21 mouse cellular contexts compared by ENCODE assay signal in the genomic region with DNA sequence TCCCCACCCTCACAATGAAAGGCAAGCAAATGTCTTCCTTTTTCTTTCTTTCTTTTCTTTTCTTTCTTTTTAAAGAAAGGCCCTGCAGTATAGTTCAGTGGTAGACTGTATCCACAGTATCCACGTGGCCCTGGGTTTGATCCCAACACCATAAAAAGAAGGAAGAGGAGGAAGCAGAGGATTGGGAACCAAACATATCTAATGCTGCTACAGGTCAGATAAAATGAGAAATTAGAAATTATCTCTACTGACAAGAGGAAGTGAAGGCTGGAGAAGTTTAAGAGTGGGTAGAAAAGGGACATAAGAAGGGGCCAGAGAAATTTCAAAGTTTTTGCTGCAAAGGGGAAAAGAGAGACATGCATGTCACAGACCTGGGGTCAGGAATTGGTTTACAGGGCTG. TPM values are rescaled to one million over a fixed set of nuclear protein-coding genes. Genes with fewer than 3 reads are reported as not detected.
DNase-seq lines count a peak whose midpoint lies in the region; TF ChIP-seq lines count a peak whose summit lies in the region.
"Had no signal": no experiment of that assay in that cellular context is flagged by ENCODE, and none has a peak within 500 bp of the region (broad histone marks: within the 10 kb centered on the region; RNA-seq: fewer than 3 reads in every experiment).

No protein-coding gene starts in this region.

- H3K79me2 ChIP-seq in MEL (ENCODE audit: control insufficient read depth, insufficient read depth, low read length, poor library complexity): no peaks in the 10 kb centered on the region

- peaks cover 0 to 24% of the 10 kb centered on the region in 2 experiments; a peak in 2 of 4 replicates for H3K36me3 ChIP-seq in MEL (ENCODE audit: control insufficient read depth in 1 of 2, insufficient read depth in 2 of 2, low read length in 2 of 2)
- H3K36me3 ChIP-seq: G1E had no signal

- H3K9ac ChIP-seq in MEL (ENCODE audit: control insufficient read depth, low read depth, low read length, poor library complexity, severe bottlenecking): peak overlapping the region; percentile 39

- no peaks in the 10 kb centered on the region for H3K9me3 ChIP-seq in MEL (replicated peaks; ENCODE audit: insufficient read depth, low read length)
- H3K9me3 ChIP-seq: G1E had no signal

- no peak for TF ChIP-seq CTCF in MEL (IDR thresholded peaks at IDR 0.05 in 2 of 3, conservative IDR thresholded peaks at IDR 0.05 in 1 of 3; ENCODE audit: control insufficient read depth in 1 of 3, insufficient read depth in 1 of 3, low read depth in 2 of 3, low read length in 3 of 3, poor library complexity in 1 of 3, severe bottlenecking in 1 of 3)

- TF ChIP-seq EP300 in MEL (IDR thresholded peaks at IDR 0.05; ENCODE audit: low read depth in 1 of 2, low read length in 2 of 2): peak; percentile 83 to 91

- TF ChIP-seq POLR2A in MEL (IDR thresholded peaks at IDR 0.05; ENCODE audit: control insufficient read depth in 1 of 2, insufficient read depth in 1 of 2, low read depth in 1 of 2, low read length in 2 of 2, poor library complexity in 1 of 2): no peak

- no peak overlapping the region for H3K4me3 ChIP-seq in MEL (ENCODE audit: control insufficient read depth in 1 of 2, insufficient read depth in 1 of 2, low read depth in 2 of 2, low read length in 2 of 2)

- DNase-seq in MEL (ENCODE audit: low read depth, low spot score): peak; percentile 54
- peak; percentile 52 for DNase-seq in MEL-GATA-1-ER (ENCODE audit: extremely low read depth, low read depth)
- no peak for DNase-seq in c-Kit-positive CD71-positive TER-119-positive erythroid progenitor cells, embryonic 14.5 days (ENCODE audit: low spot score)
- no peak for DNase-seq in MN1 (ENCODE audit: low spot score)
- DNase-seq: adrenal gland, adult 2 months; adrenal gland, adult 8-10 months; adrenal gland, postnatal 10 days; adrenal gland, postnatal 14 days; adrenal gland, postnatal 25 days; adrenal gland, postnatal 36 days; B cell, adult 2 months; cerebellum, adult 11 months; cerebellum, adult 11-12 months; cerebellum, adult 18-20 months; cerebellum, adult 2 months; cerebellum, adult 8-10 months; cerebellum, adult 9-10 months; cerebellum, adult 9-11 months had no signal

- H3K4me1 ChIP-seq in MEL (ENCODE audit: control insufficient read depth in 1 of 2, insufficient read depth in 2 of 2, low read length in 2 of 2): peaks cover 12 to 27% of the 10 kb centered on the region in 2 experiments

- H3K27me3 ChIP-seq in MEL (ENCODE audit: control insufficient read depth in 1 of 2, insufficient read depth in 2 of 2, low read length in 2 of 2): no peaks in the 10 kb centered on the region
- H3K27me3 ChIP-seq: CH12.LX, Patski had no signal

- TF ChIP-seq RAD21 in MEL (IDR thresholded peaks at IDR 0.05; ENCODE audit: low read depth, low read length): no peak

- peak overlapping the region; percentile 75 for H3K27ac ChIP-seq in MEL (ENCODE audit: control insufficient read depth, low read depth, low read length)

TF ChIP-seq in MEL, 35 proteins besides CTCF, POLR2A, EP300 and RAD21:
- TF ChIP-seq SMC3 (IDR thresholded peaks at IDR 0.05; ENCODE audit: low read depth, low read length) (no peak), NELFE (IDR thresholded peaks at IDR 0.05; ENCODE audit: low read depth, low read length) (no peak), TCF12 (IDR thresholded peaks at IDR 0.05; ENCODE audit: low read depth, low read length) (peak; percentile 73), JUND (IDR thresholded peaks at IDR 0.05; ENCODE audit: low read depth, low read length) (no peak), POLR2AphosphoS2 (IDR thresholded peaks at IDR 0.05; ENCODE audit: low read length) (no peak), TAL1 (IDR thresholded peaks at IDR 0.05; ENCODE audit: low read length) (no peak; the same call in 1 of the 2 replicates), KAT2A (conservative IDR thresholded peaks at IDR 0.05; ENCODE audit: low read depth, low read length) (no peak), USF1 (IDR thresholded peaks at IDR 0.05; ENCODE audit: low read depth, low read length) (peak; percentile 54), ZKSCAN1 (IDR thresholded peaks at IDR 0.05; ENCODE audit: low read depth, low read length) (no peak), MXI1 (IDR thresholded peaks at IDR 0.05; ENCODE audit: low read depth, low read length) (peak; percentile 77), CHD1 (IDR thresholded peaks at IDR 0.05; ENCODE audit: low read depth, low read length) (no peak), HCFC1 (IDR thresholded peaks at IDR 0.05; ENCODE audit: low read depth, low read length) (0 out of 2 replicates have a peak, but pooled peaks have one; percentile 28), MYB (IDR thresholded peaks at IDR 0.05; ENCODE audit: low read depth, low read length) (no peak), ZC3H11A (IDR thresholded peaks at IDR 0.05; ENCODE audit: low read depth, low read length) (no peak), MAZ (IDR thresholded peaks at IDR 0.05; ENCODE audit: low read depth, low read length) (no peak), GATA1 (IDR thresholded peaks at IDR 0.05; ENCODE audit: low read depth, low read length) (peak; percentile 95), E2F4 (IDR thresholded peaks at IDR 0.05; ENCODE audit: borderline replicate concordance, low read depth, low read length) (no peak), GABPA (IDR thresholded peaks at IDR 0.05; ENCODE audit: low read depth, low read length) (no peak), USF2 (IDR thresholded peaks at IDR 0.05; ENCODE audit: borderline replicate concordance in 1 of 2, insufficient read depth in 1 of 2, low read depth in 1 of 2, low read length in 2 of 2) (no peak), RCOR1 (IDR thresholded peaks at IDR 0.05; ENCODE audit: low read depth, low read length) (peak; percentile 61; the same call in 1 of the 2 replicates), BHLHE40 (IDR thresholded peaks at IDR 0.05; ENCODE audit: borderline replicate concordance, low read depth, low read length) (no peak), MEF2A (IDR thresholded peaks at IDR 0.05; ENCODE audit: extremely low read depth, insufficient replicate concordance, low read depth, low read length, poor library complexity, severe bottlenecking) (no peak), NRF1 (IDR thresholded peaks at IDR 0.05; ENCODE audit: insufficient read depth, low read depth, low read length, poor library complexity, severe bottlenecking) (no peak), SIN3A (IDR thresholded peaks at IDR 0.05; ENCODE audit: low read length) (peak; percentile 70; the same call in 1 of the 2 replicates), MAFK (IDR thresholded peaks at IDR 0.05; ENCODE audit: borderline replicate concordance, low read depth, low read length) (no peak), POLR2AphosphoS5 (IDR thresholded peaks at IDR 0.05; ENCODE audit: borderline replicate concordance, low read depth, low read length) (no peak), ELF1 (IDR thresholded peaks at IDR 0.05; ENCODE audit: low read depth, low read length) (no peak), MAX (IDR thresholded peaks at IDR 0.05; ENCODE audit: low read length) (peak; percentile 57; the same call in 1 of the 2 replicates), TBP (IDR thresholded peaks at IDR 0.05; ENCODE audit: low read depth, low read length) (no peak), CHD2 (IDR thresholded peaks at IDR 0.05; ENCODE audit: low read length) (no peak), ZMIZ1 (IDR thresholded peaks at IDR 0.05; ENCODE audit: low read depth, low read length) (no peak), ZNF384 (IDR thresholded peaks at IDR 0.05; ENCODE audit: low read depth, low read length) (no peak), UBTF (IDR thresholded peaks at IDR 0.05; ENCODE audit: borderline replicate concordance, insufficient read depth, low read depth, low read length) (0 out of 2 replicates have a peak, but pooled peaks have one; percentile 24), ETS1 (IDR thresholded peaks at IDR 0.05; ENCODE audit: low read depth, low read length) (peak; percentile 60; the same call in 1 of the 2 replicates), MYC (IDR thresholded peaks at IDR 0.05; ENCODE audit: low read depth, low read length) (peak; percentile 86)

RNA-seq across cellular contexts. Expression of a gene that starts 4.2 kb away (rescaled TPM):
- total RNA-seq in MEL (2012; rRNA removed): 0.72 and 1.6 TPM in 2 replicates
- polyA plus RNA-seq in MEL (2012; ENCODE audit: insufficient read depth in 1 of 2, insufficient read length in 2 of 2, low read depth in 1 of 2, low replicate concordance in 2 of 2, missing spikeins in 1 of 2): 1 to 10 TPM in 1 of 2 experiments, not detected in 1; 1.3 TPM

RNA-seq across cellular contexts. Expression of a gene that starts 20.6 kb away (rescaled TPM):
- total RNA-seq in MEL (2012; rRNA removed): 29.8 and 32.6 TPM in 2 replicates
- polyA plus RNA-seq in MEL (2012; ENCODE audit: insufficient read depth in 1 of 2, insufficient read length in 2 of 2, low read depth in 1 of 2, low replicate concordance in 2 of 2, missing spikeins in 1 of 2): 10 to 100 TPM; 44.9 to 46.8 TPM

RNA-seq across cellular contexts. Expression of a gene that starts 40.5 kb away (rescaled TPM):
- total RNA-seq in MEL (2012; rRNA removed): 8.7 and 9.2 TPM in 2 replicates
- polyA plus RNA-seq in MEL (2012; ENCODE audit: insufficient read depth in 1 of 2, insufficient read length in 2 of 2, low read depth in 1 of 2, low replicate concordance in 2 of 2, missing spikeins in 1 of 2): 10 to 100 TPM in 1 of 2 experiments, not detected in 1; 20.0 TPM

RNA-seq across cellular contexts. Expression of a gene that starts 48.7 kb away (rescaled TPM):
- 11.4 and 12.1 TPM in 2 replicates for total RNA-seq in MEL (2012; rRNA removed)
- 10 to 100 TPM in 1 of 2 experiments, not detected in 1; 24.5 TPM for polyA plus RNA-seq in MEL (2012; ENCODE audit: insufficient read depth in 1 of 2, insufficient read length in 2 of 2, low read depth in 1 of 2, low replicate concordance in 2 of 2, missing spikeins in 1 of 2)

RNA-seq across cellular contexts. Expression of a gene that starts 57.5 kb away (rescaled TPM):
- total RNA-seq in MEL (2012; rRNA removed): 5.3 and 7.9 TPM in 2 replicates
- polyA plus RNA-seq in MEL (2012; ENCODE audit: insufficient read depth in 1 of 2, insufficient read length in 2 of 2, low read depth in 1 of 2, low replicate concordance in 2 of 2, missing spikeins in 1 of 2): 10 to 100 TPM in 1 of 2 experiments, not detected in 1; 13.3 TPM

Comparison
In these comparisons a context has a peak if more than half of its experiments do, and no peak if none do; other contexts are left out.
1. DNase-seq: peak in MEL (single experiment) and MEL-GATA-1-ER (single experiment); none in c-Kit-positive CD71-positive TER-119-positive erythroid progenitor cells, embryonic 14.5 days (single experiment) and MN1 (single experiment).